In genomic region chr10:66796296-66796695, GRCm38 (mm10) we compare ENCODE assay signal across 16 mouse cellular contexts.
"Had no signal": no experiment of that assay in that cellular context is flagged by ENCODE, and none has a peak within 500 bp of the region (broad histone marks: within the 10 kb centered on the region; RNA-seq: fewer than 3 reads in every experiment).

No protein-coding gene starts in this region.

- H3K4me2 ChIP-seq: neural tube, embryonic 13.5 days; neural tube, embryonic 15.5 days; stomach, embryonic 15.5 days had no signal

- H3K9ac ChIP-seq: neural tube, embryonic 13.5 days; neural tube, embryonic 15.5 days; stomach, embryonic 15.5 days had no signal

- H3K27me3 ChIP-seq: neural tube, embryonic 13.5 days; neural tube, embryonic 15.5 days; stomach, embryonic 15.5 days had no signal

- H3K27ac ChIP-seq: neural tube, embryonic 13.5 days; neural tube, embryonic 15.5 days; stomach, embryonic 15.5 days; stomach, postnatal 0 days had no signal

- H3K4me3 ChIP-seq: neural tube, embryonic 13.5 days; neural tube, embryonic 15.5 days; stomach, embryonic 15.5 days had no signal

- H3K4me1 ChIP-seq: neural tube, embryonic 15.5 days; stomach, embryonic 15.5 days had no signal

- H3K36me3 ChIP-seq: neural tube, embryonic 13.5 days; neural tube, embryonic 15.5 days; stomach, embryonic 15.5 days had no signal

- DNase-seq: retina, postnatal 1 day; right cerebral cortex, adult 18-20 months; right cerebral cortex, postnatal 14 days; right cerebral cortex, postnatal 25 days; right cerebral cortex, postnatal 4 days; spleen, adult 18-20 months; thymus, adult 18-20 months; thymus, adult 2 months; thymus, postnatal 14 days; thymus, postnatal 25 days; thymus, postnatal 36 days; thymus, postnatal 4 days had no signal

- H3K9me3 ChIP-seq: neural tube, embryonic 13.5 days; neural tube, embryonic 15.5 days; stomach, embryonic 15.5 days had no signal
